Mouse (Mus musculus): ENCODE data around the gene Gm4724.
"Not testable (repeated sequence)": the region's sequence is repeated elsewhere in the genome, so short reads cannot be mapped to it uniquely, and the experiment has no call there.

The Gm4724 gene

DNA sequence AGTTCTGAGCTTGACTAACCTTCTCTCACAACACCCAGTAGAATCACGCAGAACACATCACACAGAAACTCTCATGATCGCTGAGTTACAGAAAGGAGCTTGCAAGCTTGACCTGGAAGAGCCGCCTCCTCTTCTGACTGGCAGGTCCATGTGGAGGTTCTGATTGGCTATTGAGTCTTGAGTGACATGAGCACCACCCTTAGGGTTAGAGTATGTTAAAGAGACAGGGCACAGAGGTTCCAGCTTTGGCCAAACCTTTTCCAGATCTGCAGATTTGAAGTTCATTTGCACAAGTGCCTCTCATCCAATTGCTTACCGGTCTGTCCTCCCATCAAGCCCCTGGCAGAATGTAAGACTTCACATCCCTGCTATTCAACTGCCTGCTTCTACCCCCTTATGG lies at the start of gene Gm4724:
TSS of gene Gm4724 (minus strand) at position 101 of the 400 bp plus-strand sequence.
- not testable (repeated sequence) for DNase-seq (ENCODE audit: inconsistent age in 2 of 2, low spot score in 1 of 2)

GRCm38 (mm10) chr2:175469685-175470084 lies 34.1 kb upstream of the Gm4724 start, which contains the start of gene Zfp965:
Zfp965 (plus strand) TSS chr2:175469985.
- not testable (repeated sequence) for DNase-seq (ENCODE audit: inconsistent age in 2 of 2, low spot score in 1 of 2)
